Mouse (Mus musculus) thymus, postnatal 25 days (tissue): Measurements from ENCODE around the gene Zkscan5.
"Not testable (repeated sequence)": the region's sequence is repeated elsewhere in the genome, so short reads cannot be mapped to it uniquely, and the experiment has no call there.

ENCODE experiments used
- DNase-seq: peaks from one replicate; pipeline ENCODE4 v3.0.0; 2022

The Zkscan5 gene

DNA sequence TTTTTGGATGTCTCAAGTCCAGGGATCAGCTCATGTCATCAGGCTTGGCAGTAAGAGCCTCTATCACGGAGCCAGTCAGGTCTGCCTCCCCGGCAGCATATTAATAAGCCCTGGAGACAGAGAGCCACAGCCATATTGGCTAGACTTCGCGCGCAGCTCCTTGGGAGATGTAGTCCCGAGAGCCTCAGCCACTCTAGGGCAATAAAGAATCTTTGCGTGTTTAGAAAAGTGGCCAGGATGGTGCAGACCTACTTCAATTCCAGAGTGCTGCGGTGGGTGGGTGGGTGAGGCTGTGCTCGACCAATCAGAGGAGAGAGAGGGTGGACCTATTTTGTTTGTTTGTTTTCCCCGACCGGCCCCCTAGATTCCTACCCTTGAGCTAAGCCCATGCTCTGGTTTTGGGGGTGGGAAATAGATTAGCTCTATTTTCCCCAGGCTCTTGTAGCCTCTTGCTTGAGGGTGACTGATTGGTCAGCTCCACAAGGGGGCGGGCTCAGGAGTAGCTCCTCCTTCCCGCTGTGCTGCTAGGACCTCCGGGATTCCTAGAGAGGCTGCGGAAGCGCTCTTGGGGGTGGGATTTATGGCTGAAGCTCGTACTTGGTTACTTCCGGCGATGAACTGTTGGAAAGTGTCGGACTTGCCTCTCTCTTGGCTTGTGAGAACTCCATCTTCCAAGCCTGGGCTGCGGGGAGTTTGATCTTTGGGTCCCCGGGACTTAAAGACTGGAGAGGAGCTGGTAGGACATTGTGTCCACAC lies at the start of gene Zkscan5:
TSS of gene Zkscan5 (plus strand) at position 627 of the 756 bp plus-strand sequence.
- peak; percentile 97 for DNase-seq

DNA sequence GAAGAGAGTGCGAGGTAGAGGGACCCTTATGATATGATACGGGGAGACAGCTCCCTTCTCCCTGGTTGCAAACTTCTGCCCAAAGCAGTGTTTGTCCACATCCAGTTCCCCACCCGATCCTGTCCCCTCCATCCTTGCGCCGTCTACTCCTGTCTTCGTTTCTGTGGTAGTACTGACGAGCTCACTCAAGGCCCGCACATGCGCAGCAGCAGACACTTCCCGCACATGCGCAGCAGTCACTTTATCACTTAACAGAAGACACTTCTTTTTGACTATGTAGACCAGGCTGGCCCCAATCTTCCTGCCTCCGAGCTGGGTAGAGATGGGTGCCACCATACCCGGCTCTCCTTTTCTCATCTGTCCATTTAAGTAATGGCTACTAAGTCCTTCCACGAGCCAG lies 43.0 kb upstream of the Zkscan5 start:
- DNase-seq = no peak

DNA sequence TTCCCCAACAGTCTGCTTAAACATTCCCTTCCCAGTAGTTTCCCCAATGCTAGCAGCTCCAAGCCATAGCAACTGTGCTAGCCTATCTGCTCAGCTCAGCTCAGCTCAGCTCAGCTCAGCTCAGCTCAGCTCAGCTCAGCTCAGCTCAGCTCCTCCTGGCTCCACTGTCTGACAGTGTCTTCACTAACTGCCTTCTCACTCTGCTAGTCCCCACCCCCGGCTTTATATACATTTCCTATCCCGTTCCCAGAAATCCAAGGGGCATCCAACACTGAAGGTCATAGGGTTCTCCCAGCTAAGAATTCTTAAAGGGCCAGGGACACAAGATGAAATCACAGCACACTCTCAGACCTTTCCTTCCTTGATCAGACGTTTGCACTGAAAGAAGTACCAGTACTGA lies 39.7 kb upstream of the Zkscan5 start:
- no peak for DNase-seq

DNA sequence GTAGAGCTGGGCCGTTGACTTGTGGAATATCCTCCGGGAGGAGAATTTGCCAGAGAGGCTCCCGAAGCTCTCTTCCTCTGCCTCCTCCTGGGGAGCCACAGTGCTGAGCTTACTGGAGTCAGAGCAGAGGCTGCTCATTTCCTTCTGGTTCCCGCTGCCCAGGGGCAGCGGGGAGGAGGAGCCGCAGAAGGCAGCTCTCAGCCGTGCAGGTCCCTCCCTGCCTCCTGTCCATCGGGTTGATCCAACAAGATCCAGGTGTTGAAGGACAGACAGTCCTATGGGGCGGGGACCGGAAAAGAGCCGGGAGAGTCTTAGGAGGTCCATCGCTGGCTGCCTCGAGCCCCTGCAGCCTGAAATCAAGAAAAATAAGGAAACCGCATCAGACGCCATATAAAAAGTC lies 39.2 kb upstream of the Zkscan5 start:
- DNase-seq = no peak

DNA sequence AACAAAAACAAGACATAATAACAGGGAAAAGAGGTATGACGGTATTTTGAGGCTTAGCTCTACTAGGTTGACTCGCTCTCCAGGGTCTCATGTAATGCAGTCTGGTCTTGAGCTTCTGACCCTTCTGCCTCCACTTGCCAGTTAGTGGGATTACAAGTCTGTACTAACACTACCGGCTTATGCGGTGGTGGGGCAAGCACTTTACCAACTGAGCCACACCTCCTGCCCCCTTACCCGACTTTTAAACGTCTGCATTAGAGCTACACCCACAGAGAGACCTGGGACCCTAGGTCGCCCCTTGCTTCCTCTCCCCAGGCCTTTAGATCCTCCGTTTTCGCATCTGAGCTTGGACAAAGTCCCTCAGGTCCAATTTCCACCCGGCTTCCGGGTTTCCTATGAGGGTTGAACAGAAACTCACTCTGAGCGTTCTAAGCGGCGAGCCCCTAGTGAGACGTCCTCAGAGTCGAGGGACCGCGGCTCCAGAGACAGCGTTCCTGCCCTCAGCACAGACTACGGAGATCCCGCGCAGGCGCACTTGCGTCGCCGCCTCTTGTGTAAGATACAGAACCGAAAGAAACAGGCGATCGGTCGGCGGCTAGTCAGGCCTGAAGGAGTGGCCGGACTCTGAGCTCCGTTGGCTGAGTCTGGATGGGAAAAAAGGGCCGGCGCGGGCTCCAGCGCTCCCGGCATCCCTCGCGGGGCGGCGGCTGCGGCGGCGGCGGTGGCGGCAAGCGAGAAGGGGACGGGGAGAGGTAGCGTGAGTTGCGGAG lies 37.6 kb upstream of the Zkscan5 start, which contains the start of the genes Ptcd1 and Cpsf4:
TSS of gene Ptcd1 (minus strand) at position 573 of the 770 bp plus-strand sequence.
TSS of gene Cpsf4 (plus strand) at position 678 of the 770 bp plus-strand sequence.
- DNase-seq = peak; percentile 98

DNA sequence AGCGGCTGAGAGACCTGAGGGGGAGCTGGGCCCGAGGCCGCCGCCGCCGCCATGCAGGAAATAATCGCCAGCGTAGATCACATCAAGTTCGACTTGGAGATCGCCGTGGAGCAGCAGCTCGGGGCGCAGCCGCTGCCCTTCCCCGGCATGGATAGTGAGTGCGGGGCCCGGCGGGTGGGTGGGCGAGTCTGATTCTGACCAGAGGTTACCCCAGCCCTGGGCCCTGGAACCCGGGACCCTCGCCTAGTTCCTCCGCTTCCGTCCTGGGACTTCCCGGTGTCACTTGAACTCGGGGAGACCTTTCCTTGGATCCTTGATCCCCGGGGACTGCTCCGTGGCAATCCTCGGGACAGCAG lies 37.1 kb upstream of the Zkscan5 start:
- DNase-seq = no peak

DNA sequence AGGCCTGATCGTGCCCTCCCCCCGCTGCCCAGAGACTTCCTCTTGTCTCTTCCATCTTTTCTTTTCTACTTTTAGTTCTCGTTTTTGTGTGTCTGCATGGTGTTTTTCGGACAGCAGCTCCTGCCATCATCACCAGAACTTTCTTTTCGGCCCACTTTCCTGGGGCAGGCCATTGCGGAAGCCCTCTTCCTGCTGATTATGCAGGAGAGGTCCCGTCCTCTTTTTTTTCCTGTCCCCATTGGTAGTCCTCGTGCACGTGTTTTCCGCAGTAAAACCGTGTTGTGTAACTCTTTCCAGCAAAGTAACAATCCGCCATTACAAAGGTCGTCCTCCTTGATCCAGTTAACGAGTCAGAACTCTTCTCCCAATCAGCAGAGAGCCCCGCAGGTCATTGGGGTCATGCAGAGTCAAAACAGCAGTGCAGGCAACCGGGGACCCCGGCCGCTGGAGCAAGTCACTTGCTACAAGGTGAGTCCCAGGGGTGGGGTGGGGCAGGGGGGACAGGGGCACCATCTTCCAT lies 25.8 kb upstream of the Zkscan5 start:
- no peak for DNase-seq

DNA sequence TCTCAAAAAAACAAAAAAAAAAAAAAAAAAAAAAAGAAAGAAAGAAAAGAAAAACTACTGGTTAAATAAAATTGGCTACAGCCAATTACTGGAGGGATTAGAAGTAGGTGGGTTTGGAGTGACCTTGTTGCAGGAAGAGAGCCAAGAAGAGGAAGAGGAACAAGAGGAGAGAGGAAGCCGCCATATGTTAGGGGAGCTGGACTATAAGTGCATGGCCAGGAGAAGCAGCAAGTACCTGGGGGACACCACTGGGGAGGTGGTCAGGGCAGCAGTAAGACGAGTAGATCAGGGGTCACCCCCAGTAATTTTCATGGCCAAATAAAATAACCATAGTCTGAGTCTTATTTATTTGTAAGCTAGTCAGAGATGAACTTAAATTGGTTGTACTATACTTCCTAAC lies 19.1 kb upstream of the Zkscan5 start:
- DNase-seq = no peak

DNA sequence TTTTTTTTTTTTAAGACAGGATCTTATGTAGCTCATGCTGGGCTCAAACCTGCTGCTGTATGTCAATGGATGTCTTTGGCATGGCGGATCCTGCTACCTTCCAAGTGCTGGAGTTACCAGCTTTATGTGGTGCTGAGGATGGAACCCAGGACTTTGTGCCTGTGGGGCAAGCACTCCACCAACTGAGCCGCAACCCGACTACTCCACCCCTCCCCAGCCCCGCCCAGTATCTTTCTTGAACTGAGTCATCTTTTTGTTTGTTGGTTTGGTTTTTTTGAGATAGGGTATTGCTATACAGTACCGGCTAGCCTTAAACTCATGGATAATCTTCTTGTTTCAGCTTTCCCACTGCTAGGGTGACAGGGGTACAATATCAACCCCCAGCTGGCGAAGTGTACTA lies 14.9 kb upstream of the Zkscan5 start:
- DNase-seq = no peak

DNA sequence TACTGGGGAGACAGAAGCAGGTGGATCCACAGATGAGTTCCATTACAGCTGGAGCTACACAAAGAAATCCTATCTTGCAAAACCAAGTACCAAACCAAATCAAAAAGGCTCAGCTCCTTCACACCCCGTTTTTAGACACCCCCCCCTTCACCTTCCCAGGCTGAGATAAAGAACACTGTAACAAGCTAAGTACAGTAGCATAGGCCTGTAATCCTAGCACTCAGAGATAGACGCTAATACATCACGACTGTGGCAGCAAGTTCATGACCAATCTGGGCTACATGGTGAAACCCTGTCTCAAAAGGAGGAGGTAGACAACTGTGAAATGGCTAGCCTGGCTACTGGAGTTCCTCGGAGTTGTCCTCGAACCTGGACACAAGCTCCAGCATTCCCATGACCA lies 14.0 kb upstream of the Zkscan5 start:
- no peak for DNase-seq

DNA sequence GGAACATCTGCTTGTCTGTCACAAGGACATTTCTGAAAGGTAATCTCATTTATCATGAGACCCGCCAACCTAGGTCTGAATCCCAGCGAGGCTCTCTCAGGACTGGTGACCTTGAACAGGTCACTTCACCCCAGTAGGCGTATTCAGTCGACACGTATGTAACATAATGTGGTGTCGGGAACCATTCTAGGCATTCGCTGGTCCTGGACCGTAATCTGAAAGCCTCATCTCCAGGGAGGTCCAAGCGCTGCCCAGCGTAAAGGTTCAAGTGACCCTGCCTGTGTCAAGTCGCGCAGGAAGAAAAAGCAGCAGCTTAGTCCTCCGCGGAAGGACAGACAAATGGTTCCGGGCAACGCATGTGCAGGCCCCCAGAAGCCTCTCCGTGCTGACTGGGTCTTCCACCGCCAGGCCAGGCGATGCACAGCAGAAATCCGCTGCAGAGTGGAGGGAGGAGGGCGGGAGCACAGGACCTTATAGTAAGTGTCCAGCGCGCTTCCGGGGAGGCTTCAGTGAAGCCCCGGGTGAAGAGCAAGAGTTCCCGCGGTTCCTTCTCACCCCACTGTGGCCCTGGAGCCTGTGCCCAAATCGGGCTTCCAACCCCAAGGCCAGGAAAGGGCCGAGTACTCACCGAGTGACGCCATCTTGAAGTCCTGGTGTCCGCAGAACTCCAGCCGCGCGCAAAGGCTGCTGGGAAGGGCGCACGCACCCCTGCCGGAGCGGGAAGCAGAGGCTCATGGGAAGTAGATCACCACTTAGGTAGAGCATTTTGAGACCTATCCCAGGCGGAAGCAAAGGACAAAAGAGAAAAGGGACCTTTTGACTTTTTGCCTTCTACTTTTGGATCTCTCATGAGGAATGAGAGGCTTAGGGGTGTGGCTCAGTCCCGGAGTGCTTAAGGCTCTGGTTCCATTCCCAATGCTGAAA lies 13.2 kb upstream of the Zkscan5 start:
- peak; percentile 87 for DNase-seq

DNA sequence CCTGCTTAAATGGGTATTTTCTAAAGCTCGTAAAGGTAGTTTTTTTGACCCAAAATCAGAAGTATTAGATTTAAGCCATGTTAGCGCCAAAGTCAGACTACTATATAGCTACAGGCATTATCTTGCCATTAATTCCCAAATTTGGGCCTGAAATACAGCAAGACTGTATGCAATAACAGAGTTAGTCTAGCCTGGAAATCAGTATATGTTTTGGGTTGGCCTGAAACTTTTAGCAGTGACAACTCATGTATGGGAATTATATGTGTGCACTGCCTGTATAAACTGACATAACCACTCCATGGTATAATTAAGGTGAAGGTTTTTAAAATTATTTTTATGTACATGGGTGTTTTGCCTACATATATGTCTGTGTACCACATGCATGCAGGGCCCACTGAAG lies 12.4 kb upstream of the Zkscan5 start, which contains the start of gene Atp5j2:
TSS of gene Atp5j2 (minus strand) at position 101 of the 400 bp plus-strand sequence.
- DNase-seq = no peak

DNA sequence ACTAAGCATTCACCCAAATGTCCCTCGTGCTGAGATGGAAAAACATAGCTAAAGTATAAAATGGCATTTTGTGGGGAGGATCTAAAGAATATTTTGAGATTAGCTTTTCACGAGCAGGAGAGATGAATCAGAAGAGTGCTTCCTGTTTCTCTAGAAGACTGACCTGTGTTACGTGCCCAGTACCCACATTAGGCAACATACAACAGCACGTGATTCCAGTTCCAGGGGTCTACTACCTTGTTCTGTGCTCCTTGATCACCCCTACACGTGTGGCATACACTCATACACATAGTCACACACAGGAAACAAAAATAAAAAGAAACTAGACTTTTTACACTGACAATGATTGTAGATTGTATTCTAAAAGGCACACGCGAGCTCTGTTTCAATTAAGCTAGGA lies 4.0 kb upstream of the Zkscan5 start:
- no peak for DNase-seq

DNA sequence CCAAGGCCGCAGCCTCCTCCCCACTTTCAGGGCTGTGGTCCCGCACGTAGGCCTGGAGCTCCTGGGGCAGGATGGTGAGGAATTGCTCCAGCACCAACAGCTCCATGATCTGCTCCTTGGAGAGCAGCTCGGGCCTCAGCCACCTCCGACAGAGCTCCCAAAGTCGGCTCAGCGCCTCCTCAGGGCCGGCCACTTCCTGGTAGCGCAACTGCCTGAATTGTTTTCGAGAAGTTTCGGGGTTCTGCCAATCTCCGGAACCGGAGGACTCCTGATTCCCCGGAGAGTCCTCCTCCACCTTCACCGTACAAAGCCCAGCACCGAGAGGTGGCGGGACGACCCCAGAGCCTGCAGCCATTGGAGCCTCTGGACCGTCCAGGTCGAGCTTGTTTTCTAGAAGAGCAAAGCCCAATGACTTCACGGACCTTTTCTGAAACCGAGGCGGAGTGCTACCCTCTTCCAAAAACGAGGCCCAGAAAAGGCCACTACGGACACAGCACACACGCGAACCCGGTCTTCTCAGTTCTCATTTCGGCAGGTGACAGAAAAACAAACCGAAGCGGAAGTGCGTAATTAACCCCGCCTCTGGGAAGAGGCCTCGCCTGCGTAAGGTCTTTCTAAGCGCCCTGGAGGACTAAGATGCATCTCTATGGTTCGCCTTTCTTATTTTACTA lies 2.9 kb upstream of the Zkscan5 start, which contains the start of gene Zkscan14:
TSS of gene Zkscan14 (minus strand) at position 548 of the 671 bp plus-strand sequence.
- DNase-seq = peak; percentile 74

DNA sequence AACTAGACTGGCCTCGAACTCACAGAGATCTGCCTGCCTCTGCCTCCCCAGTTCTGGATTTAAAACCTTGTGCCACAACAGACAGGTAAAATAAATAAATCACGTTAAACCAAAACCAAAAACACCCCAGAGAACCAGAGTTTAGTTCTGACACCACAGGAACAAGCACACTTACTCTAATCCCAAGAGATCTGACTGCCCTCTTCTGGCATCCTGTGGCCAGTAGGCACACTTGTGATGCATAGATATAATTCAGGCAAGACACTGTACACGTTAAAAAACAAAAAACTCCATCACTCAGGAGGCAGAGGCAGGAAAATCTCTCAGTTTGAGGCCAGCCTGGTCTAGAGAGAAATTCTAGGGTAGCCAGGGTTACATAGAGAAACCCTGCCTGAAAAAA lies 1.9 kb upstream of the Zkscan5 start:
- no peak for DNase-seq

DNA sequence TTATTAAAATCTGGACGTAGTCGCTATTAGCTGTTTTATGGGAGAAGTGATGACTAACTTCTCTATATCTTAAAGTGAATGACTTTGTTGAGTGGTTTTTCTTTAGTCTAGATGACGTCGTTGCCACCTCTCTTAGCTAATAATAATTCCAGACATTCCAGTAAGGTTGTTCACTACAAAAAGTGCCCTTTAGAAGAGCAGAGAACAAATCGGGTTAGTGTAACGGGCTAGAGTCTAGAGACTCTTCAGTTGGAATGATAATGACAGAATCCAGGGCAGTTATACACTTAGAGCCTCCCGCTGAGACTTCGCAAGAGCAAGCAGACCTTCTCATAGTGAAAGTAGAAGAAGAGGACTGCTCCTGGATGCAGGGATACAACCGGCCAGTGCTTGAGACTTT lies 679 bp downstream of the Zkscan5 start:
- DNase-seq = no peak

DNA sequence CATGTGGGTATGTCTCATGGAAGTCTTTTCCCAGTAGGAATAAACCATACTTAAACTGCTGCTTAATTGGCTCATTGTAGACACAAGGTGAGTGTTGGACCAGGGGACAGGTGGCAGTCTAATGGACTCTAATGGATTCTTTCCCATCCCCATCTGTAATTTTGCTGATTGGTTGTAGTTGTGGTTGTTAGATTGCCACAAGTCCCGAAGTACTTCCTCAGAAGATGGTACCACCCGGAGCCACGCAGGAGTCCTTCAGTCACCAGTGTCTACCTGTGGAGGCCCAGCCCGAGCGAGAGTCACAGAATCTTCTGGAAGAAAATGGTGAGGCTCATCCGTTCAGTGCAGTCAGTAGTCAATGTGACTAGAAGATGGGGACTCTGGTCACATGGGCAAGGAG lies 3.0 kb downstream of the Zkscan5 start:
- DNase-seq = no peak

DNA sequence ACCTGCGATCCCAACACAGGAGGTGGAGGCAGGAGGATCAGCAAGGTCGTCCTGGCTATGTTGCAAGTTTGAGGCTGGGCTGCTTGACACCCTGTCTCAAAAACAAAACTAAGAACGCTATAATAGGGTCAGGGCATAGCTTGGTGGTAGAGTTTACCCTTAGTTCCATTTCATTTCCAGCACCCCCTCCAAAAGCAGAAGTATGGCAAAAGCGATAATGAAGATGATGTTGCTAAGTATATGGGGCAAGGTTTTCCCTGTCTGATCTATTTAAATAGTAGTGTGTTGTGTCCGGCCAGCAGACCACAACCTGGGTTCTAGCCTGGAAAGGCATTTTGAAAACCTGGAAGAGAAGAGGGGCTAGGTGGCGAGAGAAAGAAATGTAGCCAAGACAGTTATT lies 3.6 kb downstream of the Zkscan5 start:
- no peak for DNase-seq

DNA sequence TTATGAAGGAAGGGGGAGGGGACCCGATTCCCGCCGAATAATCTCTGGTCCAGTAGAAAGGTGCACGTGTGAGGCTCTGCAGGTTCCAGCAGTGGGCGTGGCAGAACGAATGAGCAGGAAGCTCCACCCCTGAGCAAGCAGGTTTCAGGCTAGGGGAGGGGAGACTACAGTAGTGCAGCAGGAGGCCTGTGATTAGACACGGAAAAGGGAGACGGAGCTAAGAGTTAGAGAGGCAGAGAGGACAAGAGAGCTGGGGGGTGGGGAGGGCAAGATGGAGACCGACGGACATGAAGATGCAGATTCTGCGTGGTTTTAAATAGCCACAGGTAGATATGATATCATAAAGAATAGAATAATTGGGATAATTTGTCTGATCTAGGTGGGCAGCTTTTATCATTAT lies 4.0 kb downstream of the Zkscan5 start:
- DNase-seq = not testable (repeated sequence)

DNA sequence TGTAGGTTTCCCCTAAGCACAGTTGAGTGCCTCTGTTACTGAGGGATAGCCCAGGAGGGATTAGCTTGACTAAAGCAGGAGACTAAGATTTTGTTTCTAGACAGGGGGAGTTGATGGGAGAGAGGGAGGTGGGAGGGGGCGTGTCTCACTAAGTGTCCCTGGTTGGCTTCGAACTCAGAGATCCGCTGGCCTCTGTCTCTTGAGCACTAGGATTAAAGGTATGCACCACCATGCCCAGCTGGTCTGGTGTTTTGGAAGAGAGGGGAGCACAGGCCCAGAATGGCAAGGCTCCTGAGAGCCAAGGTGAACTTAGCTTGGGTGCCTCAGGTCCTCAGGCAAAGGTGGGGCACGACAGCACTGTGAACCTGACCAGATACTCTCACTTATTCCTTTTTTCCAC lies 7.0 kb downstream of the Zkscan5 start:
- DNase-seq = no peak

DNA sequence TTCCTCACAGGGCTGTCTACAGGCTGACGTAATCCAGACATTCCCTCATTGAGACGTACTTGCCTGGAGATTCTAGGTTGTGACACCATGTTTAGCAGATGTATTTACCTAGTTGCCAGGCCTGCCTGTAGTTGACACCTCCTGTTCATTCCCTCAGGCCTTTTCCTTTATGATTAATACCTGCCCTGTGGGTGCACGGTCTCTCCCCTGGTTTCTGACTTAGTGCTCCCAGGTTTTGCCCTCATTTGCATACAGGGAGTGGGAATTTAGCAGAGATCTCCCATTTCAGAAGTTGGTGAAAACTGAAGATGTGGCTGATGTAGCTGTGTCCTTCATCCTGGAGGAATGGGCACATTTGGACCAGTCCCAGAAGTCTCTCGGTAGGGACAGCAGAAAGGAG lies 7.9 kb downstream of the Zkscan5 start:
- no peak for DNase-seq

DNA sequence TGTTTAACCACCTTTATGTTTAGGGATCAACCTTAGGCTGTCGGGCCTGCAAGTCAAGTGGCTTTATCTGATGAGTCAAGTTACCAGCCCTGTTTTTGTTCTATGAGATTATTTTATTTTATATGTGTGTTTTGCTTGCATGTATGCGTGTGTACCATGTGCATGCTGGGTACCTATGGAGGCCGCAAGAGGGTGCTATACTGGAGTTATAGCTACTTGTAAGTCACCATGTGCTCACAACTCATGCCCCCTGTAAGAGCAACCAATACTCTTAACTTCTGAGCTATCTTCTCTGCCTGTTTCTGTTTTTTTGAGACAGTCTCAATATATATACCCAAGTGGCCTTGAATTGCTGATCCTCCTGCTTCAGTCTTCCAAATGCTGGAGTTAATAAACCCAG lies 9.1 kb downstream of the Zkscan5 start:
- no peak for DNase-seq
